Mouse (Mus musculus) lung, postnatal 0 days (tissue): ENCODE data around the gene Tmem174.

ENCODE experiments used
- CTCF ChIP-seq: IDR thresholded peaks from 2 replicates; pipeline ENCODE4 v1.5.1; 2016; ENCODE audit warnings: antibody characterized with exemption, mild to moderate bottlenecking
- EP300 ChIP-seq: IDR thresholded peaks from 2 replicates; pipeline ENCODE4 v1.6.1; 2016; ENCODE audit warnings: antibody characterized with exemption, mild to moderate bottlenecking, control low read depth

DNA sequence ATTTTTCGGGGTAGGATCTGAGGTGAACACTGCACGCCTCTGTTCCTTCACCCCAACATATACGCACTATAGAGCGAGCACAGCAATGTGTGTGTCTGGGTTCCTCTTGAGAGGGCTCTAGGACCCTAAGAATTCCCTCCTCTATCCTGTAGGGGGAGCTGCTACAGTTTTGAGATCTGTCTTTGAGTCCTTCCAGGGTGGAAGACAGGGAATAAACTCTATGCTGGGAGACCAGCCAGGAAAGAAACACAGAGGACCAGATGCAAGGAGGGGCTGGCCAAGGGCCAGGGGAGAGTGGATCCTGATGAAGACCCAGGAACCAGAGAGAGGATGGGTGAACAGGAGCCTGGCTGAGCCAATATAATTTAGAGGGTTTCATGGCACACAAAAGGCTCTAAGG, 40.5 kb downstream of the Tmem174 start:
- TF ChIP-seq EP300, result no peak
- peak; percentile 66 for TF ChIP-seq CTCF
